Mouse (Mus musculus) heart, embryonic 11.5 days (tissue): Measurements from ENCODE around the gene Tmem115. TPM values are rescaled to one million over a fixed set of nuclear protein-coding genes. Genes with fewer than 3 reads are reported as not detected.

ENCODE experiments used
- ATAC-seq: fragments of 200-750 bp; cut with Nextera tagmentation; replicated peaks from 2 replicates; pipeline ENCODE4 v1.8.0; 2017; ENCODE audit warnings: moderate library complexity; ENCODE audit not compliant: insufficient number of reproducible peaks, low FRiP score, low TSS enrichment
- H3K27ac ChIP-seq: fragments of 300-500 bp; sonication (generic); 2 replicates; pipeline ENCODE4 v1.5.1; 2014; ENCODE audit warnings: mild to moderate bottlenecking, low read depth, low read length
- H3K27me3 ChIP-seq: fragments of 300-500 bp; sonication (generic); 2 replicates; pipeline ENCODE4 v1.6.1; 2014; ENCODE audit warnings: mild to moderate bottlenecking, low read length, mixed read lengths; ENCODE audit not compliant: control insufficient read depth, insufficient read depth
- H3K36me3 ChIP-seq: fragments of 300-500 bp; sonication (generic); 2 replicates; pipeline ENCODE4 v1.6.1; 2014; ENCODE audit warnings: mild to moderate bottlenecking, low read length, moderate library complexity, mixed read lengths; ENCODE audit not compliant: control insufficient read depth, insufficient read depth
- H3K4me1 ChIP-seq: fragments of 300-500 bp; sonication (generic); 2 replicates; pipeline ENCODE4 v1.6.1; 2014; ENCODE audit warnings: low read length; ENCODE audit not compliant: control insufficient read depth, insufficient read depth
- H3K4me2 ChIP-seq: fragments of 300-500 bp; sonication (generic); 2 replicates; pipeline ENCODE4 v1.6.1; 2014; ENCODE audit warnings: mild to moderate bottlenecking, moderate library complexity
- H3K4me3 ChIP-seq: fragments of 300-500 bp; sonication (generic); 2 replicates; pipeline ENCODE4 v1.5.1; 2014; ENCODE audit warnings: low read depth, low read length
- H3K9ac ChIP-seq: fragments of 300-500 bp; sonication (generic); 2 replicates; pipeline ENCODE4 v1.6.1; 2014; ENCODE audit warnings: mild to moderate bottlenecking, low read depth, low read length, moderate library complexity
- H3K9me3 ChIP-seq: fragments of 300-500 bp; sonication (generic); replicated peaks from 2 replicates; pipeline ENCODE4 v1.6.1; 2016; ENCODE audit warnings: low read length; ENCODE audit not compliant: control insufficient read depth
- whole genome bisulfite sequencing: fragments of 180-500 bp; shearing (Covaris S2); extraction: QIAGEN DNeasy Blood & Tissue Kit; methylation state at CpG from one replicate; pipeline ENCODE4 v1.1.7; 2014; ENCODE audit not compliant: insufficient replicate concordance; 5-methylcytosine and 5-hydroxymethylcytosine counted together
- polyA plus RNA-seq: library from polyadenylated mRNA; unstranded; fragments of >200 nt; fragmentation: Nextera tagmentation; extraction: Ambion mirVana; gene quantifications from 2 replicates; pipeline ENCODE4 v1.2.1, GENCODE M21; 2014

Gene Tmem115
- polyA plus RNA-seq, 1 experiment from 2014 or later: 37.0 TPM

GRCm38 (mm10) chr9:107494238-107494637 is 39.5 kb upstream of the Tmem115 start:
- Histone ChIP-seq H3K27me3 (no peaks in the 10 kb centered on the region), H3K9ac (no peak overlapping the region)
- ATAC-seq: no peak

GRCm38 (mm10) chr9:107496359-107496758 is 37.4 kb upstream of the Tmem115 start:
- ATAC-seq: peak; percentile 62

More at GRCm38 (mm10) chr9:107494238-107494637, 39.5 kb upstream of the Tmem115 start:
- WGBS: 85% methylated on average over 12 of the region's 12 CpGs
- Histone ChIP-seq H3K9me3 (no peaks in the 10 kb centered on the region), H3K4me2 (no peak overlapping the region), H3K36me3 (no peaks in the 10 kb centered on the region), H3K27ac (no peak overlapping the region), H3K4me1 (peaks cover 11% of the 10 kb centered on the region), H3K4me3 (no peak overlapping the region)

GRCm38 (mm10) chr9:107500708-107501286 is 32.9 kb upstream of the Tmem115 start:
- WGBS: 80% methylated on average over 3 of the region's 3 CpGs
- Histone ChIP-seq H3K9me3 (no peaks in the 10 kb centered on the region), H3K4me1 (peaks cover 15% of the 10 kb centered on the region), H3K4me3 (no peak overlapping the region), H3K9ac (peak overlapping the region; percentile 6; the same call in 1 of the 2 replicates), H3K36me3 (no peaks in the 10 kb centered on the region), H3K4me2 (no peak overlapping the region), H3K27me3 (no peaks in the 10 kb centered on the region), H3K27ac (no peak overlapping the region)
- no peak for ATAC-seq

More at GRCm38 (mm10) chr9:107496359-107496758, 37.4 kb upstream of the Tmem115 start:
- no peaks in the 10 kb centered on the region for H3K9me3 ChIP-seq
- H3K36me3 ChIP-seq: no peaks in the 10 kb centered on the region
- H3K4me1 ChIP-seq: peaks cover 23% of the 10 kb centered on the region
- no peaks in the 10 kb centered on the region for H3K27me3 ChIP-seq
- peak overlapping the region; percentile 45 for H3K4me2 ChIP-seq
- 0 out of 2 replicates have a peak overlapping the region, but pooled peaks have one; percentile 18 for H3K27ac ChIP-seq
- H3K9ac ChIP-seq: 0 out of 2 replicates have a peak overlapping the region, but pooled peaks have one; percentile 12
- peak overlapping the region; percentile 4; the same call in 1 of the 2 replicates for H3K4me3 ChIP-seq
- 73% methylated on average over 3 of the region's 3 CpGs for WGBS

GRCm38 (mm10) chr9:107502131-107502846 is 31.5 kb upstream of the Tmem115 start:
- H3K27me3 ChIP-seq: no peaks in the 10 kb centered on the region
- H3K36me3 ChIP-seq: no peaks in the 10 kb centered on the region
- H3K4me1 ChIP-seq: peaks cover 18% of the 10 kb centered on the region
- no peak overlapping the region for H3K9ac ChIP-seq
- ATAC-seq: no peak
- H3K9me3 ChIP-seq: no peaks in the 10 kb centered on the region
- no peak overlapping the region for H3K4me3 ChIP-seq
- no peak overlapping the region for H3K27ac ChIP-seq
- H3K4me2 ChIP-seq: no peak overlapping the region
- 84% methylated on average over 12 of the region's 12 CpGs for WGBS

- Histone ChIP-seq H3K9ac (no peak overlapping the region), H3K4me2 (no peak overlapping the region), H3K27ac (no peak overlapping the region), H3K36me3 (no peaks in the 10 kb centered on the region), H3K4me1 (peaks cover 20% of the 10 kb centered on the region), H3K9me3 (no peaks in the 10 kb centered on the region), H3K4me3 (no peak overlapping the region), H3K27me3 (no peaks in the 10 kb centered on the region)
- no peak for ATAC-seq
- 76% methylated on average over 19 of the region's 19 CpGs for WGBS
Observed at GRCm38 (mm10) chr9:107504662-107505537, 28.8 kb upstream of the Tmem115 start.

GRCm38 (mm10) chr9:107508266-107508665 is 25.5 kb upstream of the Tmem115 start:
- no peak overlapping the region for H3K4me3 ChIP-seq
- WGBS: 62% methylated on average over 10 of the region's 10 CpGs
- no peaks in the 10 kb centered on the region for H3K27me3 ChIP-seq
- H3K9ac ChIP-seq: no peak overlapping the region
- no peaks in the 10 kb centered on the region for H3K9me3 ChIP-seq
- ATAC-seq: no peak
- no peaks in the 10 kb centered on the region; the same call in 1 of the 2 replicates for H3K36me3 ChIP-seq
- no peak overlapping the region for H3K4me2 ChIP-seq
- H3K27ac ChIP-seq: no peak overlapping the region
- peaks cover 8% of the 10 kb centered on the region for H3K4me1 ChIP-seq

GRCm38 (mm10) chr9:107510384-107511100 is 23.2 kb upstream of the Tmem115 start:
- H3K4me3 ChIP-seq: no peak overlapping the region
- no peaks in the 10 kb centered on the region; the same call in 1 of the 2 replicates for H3K36me3 ChIP-seq
- no peaks in the 10 kb centered on the region; the same call in 1 of the 2 replicates for H3K27me3 ChIP-seq
- H3K9me3 ChIP-seq: no peaks in the 10 kb centered on the region
- H3K27ac ChIP-seq: no peak overlapping the region
- no peak overlapping the region for H3K9ac ChIP-seq
- peaks cover 4% of the 10 kb centered on the region for H3K4me1 ChIP-seq
- no peak for ATAC-seq
- H3K4me2 ChIP-seq: no peak overlapping the region
- WGBS: 76% methylated on average over 14 of the region's 14 CpGs

- Histone ChIP-seq H3K4me2 (no peak overlapping the region), H3K9ac (no peak overlapping the region), H3K4me3 (no peak overlapping the region), H3K27me3 (no peaks in the 10 kb centered on the region; the same call in 1 of the 2 replicates), H3K4me1 (peaks cover 4% of the 10 kb centered on the region), H3K9me3 (no peaks in the 10 kb centered on the region), H3K36me3 (no peaks in the 10 kb centered on the region; the same call in 1 of the 2 replicates), H3K27ac (no peak overlapping the region)
- ATAC-seq: no peak
- 49% methylated on average over 8 of the region's 8 CpGs for WGBS
Observed at GRCm38 (mm10) chr9:107511436-107511835, 22.3 kb upstream of the Tmem115 start.
